In genomic region chr2:165317621-165318263, GRCm38 (mm10) we compare ENCODE assay signal across 10 mouse cellular contexts. TPM values are rescaled to one million over a fixed set of nuclear protein-coding genes. Genes with fewer than 3 reads are reported as not detected.
DNase-seq lines count a peak whose midpoint lies in the region; ATAC-seq and TF ChIP-seq lines count a peak whose summit lies in the region.
"Had no signal": no experiment of that assay in that cellular context is flagged by ENCODE, and none has a peak within 500 bp of the region (broad histone marks: within the 10 kb centered on the region; RNA-seq: fewer than 3 reads in every experiment).

No protein-coding gene starts in this region.

- no peaks in the 10 kb centered on the region for H3K27me3 ChIP-seq in MEL (ENCODE audit: control insufficient read depth in 1 of 2, insufficient read depth in 2 of 2, low read length in 2 of 2)
- no peaks in the 10 kb centered on the region; the same call in 1 of the 2 replicates for H3K27me3 ChIP-seq in hindbrain, embryonic 12.5 days

- H3K79me2 ChIP-seq in MEL (ENCODE audit: control insufficient read depth, insufficient read depth, low read length, poor library complexity) = peaks cover 4% of the 10 kb centered on the region

- H3K27ac ChIP-seq in MEL (ENCODE audit: control insufficient read depth, low read depth, low read length) = peak overlapping the region; percentile 15; the same call in 1 of the 2 replicates
- H3K27ac ChIP-seq in hindbrain, embryonic 12.5 days = peak overlapping the region; percentile 97

- no peak for TF ChIP-seq CTCF in MEL (IDR thresholded peaks at IDR 0.05 in 2 of 3, conservative IDR thresholded peaks at IDR 0.05 in 1 of 3; ENCODE audit: control insufficient read depth in 1 of 3, insufficient read depth in 1 of 3, low read depth in 2 of 3, low read length in 3 of 3, poor library complexity in 1 of 3, severe bottlenecking in 1 of 3)

- H3K4me3 ChIP-seq in MEL (ENCODE audit: control insufficient read depth in 1 of 2, insufficient read depth in 1 of 2, low read depth in 2 of 2, low read length in 2 of 2) = no peak overlapping the region
- no peak overlapping the region for H3K4me3 ChIP-seq in hindbrain, embryonic 12.5 days

- TF ChIP-seq RAD21 in MEL (IDR thresholded peaks at IDR 0.05; ENCODE audit: low read depth, low read length) = no peak

- peaks cover 39 to 56% of the 10 kb centered on the region in 2 experiments for H3K4me1 ChIP-seq in MEL (ENCODE audit: control insufficient read depth in 1 of 2, insufficient read depth in 2 of 2, low read length in 2 of 2)
- peaks cover 66% of the 10 kb centered on the region for H3K4me1 ChIP-seq in hindbrain, embryonic 12.5 days

- DNase-seq in cerebellum, postnatal 25 days = peak; percentile 19 to 23
- peak; percentile 44 for DNase-seq in MEL (ENCODE audit: low read depth, low spot score)
- DNase-seq in ovary, postnatal 14 days (ENCODE audit: low spot score) = no peak
- DNase-seq in spleen, postnatal 36 days (ENCODE audit: low spot score in 2 of 2) = no peak
- no peak for DNase-seq in layer of hippocampus, adult 11-12 months (ENCODE audit: low spot score)
- DNase-seq: kidney, adult 18-20 months had no signal

- 0 out of 2 replicates have a peak overlapping the region, but pooled peaks have one; percentile 1 for H3K9ac ChIP-seq in MEL (ENCODE audit: control insufficient read depth, low read depth, low read length, poor library complexity, severe bottlenecking)
- H3K9ac ChIP-seq in hindbrain, embryonic 12.5 days = peak overlapping the region; percentile 0

- TF ChIP-seq EP300 in MEL (IDR thresholded peaks at IDR 0.05; ENCODE audit: low read depth in 1 of 2, low read length in 2 of 2) = peak in 1 of 2 experiments; percentile 42; a peak in 2 of 4 replicates

- H3K9me3 ChIP-seq in MEL (replicated peaks; ENCODE audit: insufficient read depth, low read length) = no peaks in the 10 kb centered on the region
- H3K9me3 ChIP-seq in hindbrain, embryonic 12.5 days (replicated peaks) = no peaks in the 10 kb centered on the region

- ATAC-seq in cerebellum, adult (ENCODE audit: insufficient number of reproducible peaks, low FRiP score, low TSS enrichment) = no peak
- ATAC-seq in hindbrain, embryonic 12.5 days (ENCODE audit: low FRiP score) = no peak
- ATAC-seq in megakaryocyte progenitor cell, adult 5-6 weeks (replicated peaks; ENCODE audit: poor library complexity) = peak; percentile 8; the same call in 1 of the 2 replicates

- H3K36me3 ChIP-seq in MEL (ENCODE audit: control insufficient read depth in 1 of 2, insufficient read depth in 2 of 2, low read length in 2 of 2) = peaks cover 2 to 48% of the 10 kb centered on the region in 2 experiments; a peak in 2 of 4 replicates
- H3K36me3 ChIP-seq in hindbrain, embryonic 12.5 days = peaks cover 30% of the 10 kb centered on the region

- H3K4me2 ChIP-seq in hindbrain, embryonic 12.5 days (replicated peaks) = peak overlapping the region; percentile 36

- 48% methylated on average over 16 of the region's 16 CpGs for WGBS in hindbrain, embryonic 12.5 days

- no peak for TF ChIP-seq POLR2A in MEL (IDR thresholded peaks at IDR 0.05; ENCODE audit: control insufficient read depth in 1 of 2, insufficient read depth in 1 of 2, low read depth in 1 of 2, low read length in 2 of 2, poor library complexity in 1 of 2)

TF ChIP-seq in MEL, 35 proteins besides CTCF, POLR2A, EP300 and RAD21:
- TF ChIP-seq ELF1 (IDR thresholded peaks at IDR 0.05; ENCODE audit: low read depth, low read length) = no peak
- TF ChIP-seq TCF12 (IDR thresholded peaks at IDR 0.05; ENCODE audit: low read depth, low read length) = 0 out of 2 replicates have a peak, but pooled peaks have one; percentile 17
- TF ChIP-seq TBP (IDR thresholded peaks at IDR 0.05; ENCODE audit: low read depth, low read length) = no peak
- no peak for TF ChIP-seq POLR2AphosphoS5 (IDR thresholded peaks at IDR 0.05; ENCODE audit: borderline replicate concordance, low read depth, low read length)
- no peak for TF ChIP-seq MYC (IDR thresholded peaks at IDR 0.05; ENCODE audit: low read depth, low read length)
- TF ChIP-seq ETS1 (IDR thresholded peaks at IDR 0.05; ENCODE audit: low read depth, low read length) = peak; percentile 82
- no peak for TF ChIP-seq MYB (IDR thresholded peaks at IDR 0.05; ENCODE audit: low read depth, low read length)
- TF ChIP-seq BHLHE40 (IDR thresholded peaks at IDR 0.05; ENCODE audit: borderline replicate concordance, low read depth, low read length) = no peak; the same call in 1 of the 2 replicates
- no peak for TF ChIP-seq ZKSCAN1 (IDR thresholded peaks at IDR 0.05; ENCODE audit: low read depth, low read length)
- TF ChIP-seq MAZ (IDR thresholded peaks at IDR 0.05; ENCODE audit: low read depth, low read length) = no peak
- TF ChIP-seq ZNF384 (IDR thresholded peaks at IDR 0.05; ENCODE audit: low read depth, low read length) = no peak
- peak; percentile 62 for TF ChIP-seq GATA1 (IDR thresholded peaks at IDR 0.05; ENCODE audit: low read depth, low read length)
- no peak for TF ChIP-seq NRF1 (IDR thresholded peaks at IDR 0.05; ENCODE audit: insufficient read depth, low read depth, low read length, poor library complexity, severe bottlenecking)
- TF ChIP-seq SIN3A (IDR thresholded peaks at IDR 0.05; ENCODE audit: low read length) = peak; percentile 64
- peak; percentile 68; the same call in 1 of the 2 replicates for TF ChIP-seq MXI1 (IDR thresholded peaks at IDR 0.05; ENCODE audit: low read depth, low read length)
- TF ChIP-seq POLR2AphosphoS2 (IDR thresholded peaks at IDR 0.05; ENCODE audit: low read length) = no peak

RNA-seq across cellular contexts. Expression of gene Elmo2, which starts 8.5 kb away (rescaled TPM):
- 16.5 and 17.4 TPM in 2 replicates for total RNA-seq in MEL (2012; rRNA removed)
- polyA plus RNA-seq in MEL (2012; ENCODE audit: insufficient read depth in 1 of 2, insufficient read length in 2 of 2, low read depth in 1 of 2, low replicate concordance in 2 of 2, missing spikeins in 1 of 2) = 10 to 100 TPM in 1 of 2 experiments, not detected in 1; 27.6 TPM
- polyA plus RNA-seq in hindbrain, embryonic 12.5 days (2016; fragmentation: Nextera tagmentation; extraction: Ambion mirVana) = 88.8 TPM in 2 replicates
- total RNA-seq in megakaryocyte progenitor cell, adult 5-6 weeks (2015) = 45.9 and 49.3 TPM in 2 replicates
- 30.6 and 32.2 TPM in 2 replicates for total RNA-seq in megakaryocyte progenitor cell, adult 5-6 weeks (2017)

RNA-seq across cellular contexts. Expression of gene Slc35c2, which starts 30.1 kb away (rescaled TPM):
- total RNA-seq in MEL (2012; rRNA removed) = 57.9 and 64.9 TPM in 2 replicates
- 100 to 1,000 TPM in 1 of 2 experiments, not detected in 1; 121 TPM for polyA plus RNA-seq in MEL (2012; ENCODE audit: insufficient read depth in 1 of 2, insufficient read length in 2 of 2, low read depth in 1 of 2, low replicate concordance in 2 of 2, missing spikeins in 1 of 2)
- polyA plus RNA-seq in hindbrain, embryonic 12.5 days (2016; fragmentation: Nextera tagmentation; extraction: Ambion mirVana) = 57.1 and 57.9 TPM in 2 replicates
- total RNA-seq in megakaryocyte progenitor cell, adult 5-6 weeks (2015) = 45.9 and 57.3 TPM in 2 replicates
- total RNA-seq in megakaryocyte progenitor cell, adult 5-6 weeks (2017) = 64.5 and 76.7 TPM in 2 replicates

RNA-seq across cellular contexts. Expression of gene Zfp663, which starts 50.8 kb away (rescaled TPM):
- total RNA-seq in MEL (2012; rRNA removed) = not detected in 2 replicates
- polyA plus RNA-seq in MEL (2012; ENCODE audit: insufficient read depth in 1 of 2, insufficient read length in 2 of 2, low read depth in 1 of 2, low replicate concordance in 2 of 2, missing spikeins in 1 of 2) = under 1 TPM in 1 of 2 experiments, not detected in 1; 0.18 TPM
- 5.5 and 6.6 TPM in 2 replicates for polyA plus RNA-seq in hindbrain, embryonic 12.5 days (2016; fragmentation: Nextera tagmentation; extraction: Ambion mirVana)
- not detected in 2 replicates for total RNA-seq in megakaryocyte progenitor cell, adult 5-6 weeks (2015)
- total RNA-seq in megakaryocyte progenitor cell, adult 5-6 weeks (2017) = not detected in 2 replicates
- polyA plus RNA-seq: C2C12 had no signal

Comparison
In these comparisons a context has a peak if more than half of its experiments do, and no peak if none do; other contexts are left out.
1. DNase-seq: peak in cerebellum, postnatal 25 days (2 of 2) and MEL (single experiment); none in ovary, postnatal 14 days (single experiment), spleen, postnatal 36 days (0 of 2) and layer of hippocampus, adult 11-12 months (single experiment).